Mouse (Mus musculus) spleen, adult 2 months (tissue): Measurements from ENCODE around the gene Smtnl2. TPM values are rescaled to one million over a fixed set of nuclear protein-coding genes. Genes with fewer than 3 reads are reported as not detected.
"Not testable (repeated sequence)": the region's sequence is repeated elsewhere in the genome, so short reads cannot be mapped to it uniquely, and the experiment has no call there.

ENCODE experiments used
- DNase-seq, 2 experiments: peaks; one replicate each; pipeline versions ENCODE4 v3.0.0 to v3.0.0-alpha.2; 2012 to 2021; ENCODE audit warnings: low spot score in 2 of 2, low read depth in 1 of 2
- H3K27ac ChIP-seq: fragments of 200-500 bp; 2 replicates; pipeline ENCODE4 v1.5.1; 2012; ENCODE audit warnings: low read length, inconsistent platforms; ENCODE audit not compliant: insufficient read depth
- H3K27me3 ChIP-seq: fragments of 200-500 bp; 2 replicates; pipeline ENCODE4 v1.6.1; 2012; ENCODE audit warnings: mild to moderate bottlenecking, moderate library complexity, low read length, inconsistent platforms; ENCODE audit not compliant: control insufficient read depth, insufficient read depth
- H3K36me3 ChIP-seq: fragments of 200-500 bp; 2 replicates; pipeline ENCODE4 v1.6.1; 2012; ENCODE audit warnings: mild to moderate bottlenecking, low read length, inconsistent platforms; ENCODE audit not compliant: control insufficient read depth, insufficient read depth
- H3K4me1 ChIP-seq: fragments of 200-500 bp; 2 replicates; pipeline ENCODE4 v1.6.1; 2011; ENCODE audit warnings: inconsistent platforms; ENCODE audit not compliant: control insufficient read depth, insufficient read depth, insufficient read length
- H3K4me3 ChIP-seq: fragments of 200-500 bp; 2 replicates; pipeline ENCODE4 v1.5.1; 2011; ENCODE audit warnings: mild to moderate bottlenecking, inconsistent platforms; ENCODE audit not compliant: insufficient read depth, insufficient read length; ENCODE audit errors: extremely low read depth
- CTCF ChIP-seq: fragments of 200-500 bp; IDR thresholded peaks from 2 replicates; pipeline ENCODE4 v1.5.1; 2011; ENCODE audit warnings: mild to moderate bottlenecking, inconsistent platforms; ENCODE audit not compliant: insufficient read depth, insufficient read length, insufficient replicate concordance; ENCODE audit errors: extremely low read depth
- POLR2A ChIP-seq: fragments of 200-500 bp; IDR thresholded peaks from 2 replicates; pipeline ENCODE4 v1.6.1; 2011; ENCODE audit warnings: low read depth, low read length, inconsistent platforms
- WGBS: fragments of 180-500 bp; shearing (Covaris S2); methylation state at CpG from one replicate; pipeline ENCODE4 v1.1.7; 2018; 5-methylcytosine and 5-hydroxymethylcytosine counted together
- polyA plus RNA-seq: library from polyadenylated mRNA; depleted of rRNA; stranded (reverse); fragments of >200 nt; gene quantifications from 2 replicates; pipeline ENCODE4 v1.2.3, GENCODE M21; 2012; rRNA removed

Gene Smtnl2
- polyA plus RNA-seq, 1 experiment = 0.98 TPM

GRCm38 (mm10) chr11:72349016-72349415, 62.5 kb downstream of the Smtnl2 start:
- DNase-seq = no peak
- Histone ChIP-seq H3K36me3 (no peaks in the 10 kb centered on the region), H3K4me3 (no peak overlapping the region), H3K27me3 (no peaks in the 10 kb centered on the region), H3K4me1 (no peaks in the 10 kb centered on the region), H3K27ac (no peak overlapping the region)
- TF ChIP-seq CTCF = no peak
- no peak for TF ChIP-seq POLR2A
- WGBS = 57% methylated on average over 8 of the region's 8 CpGs

- Histone ChIP-seq H3K27ac (no peak overlapping the region), H3K36me3 (no peaks in the 10 kb centered on the region), H3K4me1 (no peaks in the 10 kb centered on the region), H3K4me3 (no peak overlapping the region), H3K27me3 (no peaks in the 10 kb centered on the region)
- 68% methylated on average over 10 of the region's 10 CpGs for WGBS
- no peak for TF ChIP-seq POLR2A
- TF ChIP-seq CTCF = no peak
- no peak for DNase-seq
Observed at GRCm38 (mm10) chr11:72348563-72348962, 63.0 kb downstream of the Smtnl2 start.

DNA sequence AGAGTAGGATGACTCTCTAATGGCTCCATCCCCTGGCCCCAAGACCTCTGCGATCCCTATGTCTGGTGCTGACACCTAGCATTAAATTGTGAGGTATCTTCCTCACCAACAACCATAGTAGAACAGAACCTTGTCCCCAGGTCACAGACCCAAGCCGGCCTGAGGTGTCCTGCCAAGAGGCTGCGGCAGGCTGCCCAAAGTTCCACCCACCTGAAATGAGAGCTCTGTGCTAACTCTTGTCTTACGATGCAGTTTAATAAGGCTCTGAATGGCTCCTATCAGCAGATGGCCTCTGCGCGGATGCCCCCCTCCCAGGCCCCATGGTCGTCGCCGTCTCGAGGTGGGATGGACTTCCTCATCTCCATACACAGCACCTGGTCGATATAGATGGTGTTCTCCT, 67.0 kb downstream of the Smtnl2 start:
- Histone ChIP-seq H3K36me3 (no peaks in the 10 kb centered on the region), H3K27me3 (no peaks in the 10 kb centered on the region), H3K27ac (no peak overlapping the region), H3K4me3 (no peak overlapping the region), H3K4me1 (no peaks in the 10 kb centered on the region)
- DNase-seq = no peak
- TF ChIP-seq POLR2A = no peak
- no peak for TF ChIP-seq CTCF
- WGBS = 82% methylated on average over 11 of the region's 11 CpGs

GRCm38 (mm10) chr11:72343904-72344303, 67.6 kb downstream of the Smtnl2 start:
- H3K4me3 ChIP-seq = no peak overlapping the region
- TF ChIP-seq CTCF (no peak), POLR2A (no peak)
- H3K27me3 ChIP-seq = no peaks in the 10 kb centered on the region
- WGBS = 39% methylated on average over 8 of the region's 8 CpGs
- H3K4me1 ChIP-seq = no peaks in the 10 kb centered on the region
- H3K36me3 ChIP-seq = no peaks in the 10 kb centered on the region
- peak in 1 of 2 experiments; percentile 23 for DNase-seq
- H3K27ac ChIP-seq = no peak overlapping the region

DNA sequence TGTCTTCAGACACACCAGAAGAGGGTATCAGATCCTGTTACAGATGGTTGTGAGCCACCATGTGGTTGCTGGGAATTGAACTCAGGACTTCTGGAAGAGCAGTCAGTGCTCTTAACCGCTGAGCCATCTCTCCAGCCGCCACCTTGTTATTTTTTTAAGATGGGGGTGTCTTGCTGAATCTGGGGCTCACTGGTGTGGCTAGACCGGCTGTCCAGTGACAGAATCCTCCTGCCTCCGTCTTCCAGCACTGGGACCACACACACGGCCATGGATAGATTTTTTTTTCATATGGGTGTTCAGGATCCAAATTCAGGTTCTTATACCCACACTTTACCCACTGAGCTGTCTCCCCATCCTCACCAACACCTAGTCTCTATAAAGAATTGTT, 68.3 kb downstream of the Smtnl2 start:
- H3K36me3 ChIP-seq, H3K27ac ChIP-seq, H3K27me3 ChIP-seq, H3K4me3 ChIP-seq, DNase-seq, H3K4me1 ChIP-seq: not testable (repeated sequence)
- 93% methylated on average over 5 of the region's 5 CpGs for WGBS

DNA sequence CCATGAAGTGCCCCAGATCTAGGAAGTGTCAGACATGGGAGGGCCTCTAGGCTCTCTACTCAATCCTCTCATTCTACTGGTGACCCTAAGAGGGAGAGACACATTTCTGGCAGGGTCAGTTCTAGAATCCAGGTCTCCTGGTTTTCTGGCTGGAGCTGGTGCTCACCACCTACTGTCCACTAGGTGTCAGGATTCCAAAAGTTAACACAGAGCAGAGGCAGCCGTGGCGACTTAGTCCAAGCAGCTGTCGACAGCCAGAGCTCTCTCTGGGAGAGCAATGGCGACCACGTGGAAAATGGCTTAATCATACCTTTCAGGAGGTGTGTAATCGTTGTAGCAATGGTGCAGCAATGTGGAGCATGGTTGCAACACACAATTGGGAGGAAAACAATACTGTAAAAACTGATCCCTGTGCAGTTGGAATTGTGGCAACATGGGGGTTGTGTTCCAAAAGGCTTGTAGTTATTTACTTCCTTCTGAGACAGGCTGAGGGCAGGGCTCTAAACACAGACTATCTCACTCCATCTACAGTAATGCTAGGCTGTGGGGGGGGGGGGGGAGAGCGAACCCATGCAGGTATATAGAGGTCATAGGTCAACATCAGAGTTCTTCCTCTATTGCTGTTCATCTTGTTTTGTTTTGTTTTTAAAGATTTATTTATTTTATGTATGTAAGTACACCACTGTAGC, 68.8 kb downstream of the Smtnl2 start:
- Histone ChIP-seq H3K4me1 (no peaks in the 10 kb centered on the region), H3K36me3 (no peaks in the 10 kb centered on the region), H3K27me3 (no peaks in the 10 kb centered on the region), H3K4me3 (no peak overlapping the region), H3K27ac (no peak overlapping the region)
- WGBS = 14% methylated on average over 7 of the region's 7 CpGs
- TF ChIP-seq POLR2A = no peak
- TF ChIP-seq CTCF = peak; percentile 36; the same call in 1 of the 2 replicates
- DNase-seq = peak in 1 of 2 experiments; percentile 27

DNA sequence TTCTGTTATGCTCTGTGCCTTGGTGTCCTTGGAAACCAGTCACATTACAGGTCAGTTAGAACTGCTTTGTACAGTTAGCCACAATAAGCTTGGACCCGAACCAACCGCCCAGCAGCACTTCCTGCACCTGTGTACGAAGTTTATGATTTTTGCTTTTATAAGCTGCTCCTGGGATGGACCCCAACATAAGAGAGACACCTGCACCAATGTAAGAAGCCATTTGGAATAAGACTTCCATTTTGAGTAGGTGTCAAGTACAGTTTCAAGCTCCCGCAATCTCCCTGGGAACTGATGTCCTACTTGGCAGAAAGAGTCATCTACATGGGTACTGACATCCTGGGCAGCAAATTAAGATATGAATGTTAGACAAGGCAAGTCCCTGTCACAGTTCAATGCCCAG, 71.8 kb downstream of the Smtnl2 start:
- TF ChIP-seq CTCF (no peak), POLR2A (no peak)
- H3K4me3 ChIP-seq = no peak overlapping the region
- WGBS = 48% methylated on average over 4 of the region's 4 CpGs

More for the DNA sequence above, 71.8 kb downstream of the Smtnl2 start:
- H3K27ac ChIP-seq = no peak overlapping the region
- DNase-seq = no peak
- no peaks in the 10 kb centered on the region for H3K4me1 ChIP-seq
- H3K36me3 ChIP-seq = no peaks in the 10 kb centered on the region
- H3K27me3 ChIP-seq = no peaks in the 10 kb centered on the region

Other genes starting within 250 kb of the Smtnl2 start
- 0.08 and 0.11 TPM in 2 replicates for gene Gm43951, start 204.9 kb downstream of the Smtnl2 start, polyA plus RNA-seq
- gene 4933427D14Rik, start 204.3 kb downstream of the Smtnl2 start, polyA plus RNA-seq = 3.5 and 3.6 TPM in 2 replicates
- gene Txndc17, start 204.2 kb downstream of the Smtnl2 start, polyA plus RNA-seq = 15.8 and 19.9 TPM in 2 replicates
- 3.0 and 3.3 TPM in 2 replicates for gene Med31, start 196.1 kb downstream of the Smtnl2 start, polyA plus RNA-seq
- gene Slc13a5, start 144.5 kb downstream of the Smtnl2 start, polyA plus RNA-seq = not detected in 2 replicates
- 20.7 and 22.3 TPM in 2 replicates for gene Xaf1, start 110.1 kb downstream of the Smtnl2 start, polyA plus RNA-seq
- gene Fbxo39, start 97.3 kb downstream of the Smtnl2 start, polyA plus RNA-seq = 0.08 and 0.27 TPM in 2 replicates
- not detected in 2 replicates for gene Tekt1, start 49.3 kb downstream of the Smtnl2 start, polyA plus RNA-seq
- 0.23 and 0.55 TPM in 2 replicates for gene Ggt6, start 23.8 kb upstream of the Smtnl2 start, polyA plus RNA-seq
- gene Mybbp1a, start 29.6 kb upstream of the Smtnl2 start, polyA plus RNA-seq = 48.6 and 48.7 TPM in 2 replicates
- gene Spns2, start 78.2 kb upstream of the Smtnl2 start, polyA plus RNA-seq = 43.4 and 44.7 TPM in 2 replicates
- 18.8 and 24.6 TPM in 2 replicates for gene Spns3, start 138.8 kb upstream of the Smtnl2 start, polyA plus RNA-seq
- gene Ube2g1, start 195.6 kb upstream of the Smtnl2 start, polyA plus RNA-seq = 5.1 and 5.3 TPM in 2 replicates